Mouse (Mus musculus): ENCODE data around the gene Tmem120b. TPM values are rescaled to one million over a fixed set of nuclear protein-coding genes. Genes with fewer than 3 reads are reported as not detected.

Gene Tmem120b
- polyA plus RNA-seq, 1 experiment from 2014 or later: 18.8 TPM

DNA sequence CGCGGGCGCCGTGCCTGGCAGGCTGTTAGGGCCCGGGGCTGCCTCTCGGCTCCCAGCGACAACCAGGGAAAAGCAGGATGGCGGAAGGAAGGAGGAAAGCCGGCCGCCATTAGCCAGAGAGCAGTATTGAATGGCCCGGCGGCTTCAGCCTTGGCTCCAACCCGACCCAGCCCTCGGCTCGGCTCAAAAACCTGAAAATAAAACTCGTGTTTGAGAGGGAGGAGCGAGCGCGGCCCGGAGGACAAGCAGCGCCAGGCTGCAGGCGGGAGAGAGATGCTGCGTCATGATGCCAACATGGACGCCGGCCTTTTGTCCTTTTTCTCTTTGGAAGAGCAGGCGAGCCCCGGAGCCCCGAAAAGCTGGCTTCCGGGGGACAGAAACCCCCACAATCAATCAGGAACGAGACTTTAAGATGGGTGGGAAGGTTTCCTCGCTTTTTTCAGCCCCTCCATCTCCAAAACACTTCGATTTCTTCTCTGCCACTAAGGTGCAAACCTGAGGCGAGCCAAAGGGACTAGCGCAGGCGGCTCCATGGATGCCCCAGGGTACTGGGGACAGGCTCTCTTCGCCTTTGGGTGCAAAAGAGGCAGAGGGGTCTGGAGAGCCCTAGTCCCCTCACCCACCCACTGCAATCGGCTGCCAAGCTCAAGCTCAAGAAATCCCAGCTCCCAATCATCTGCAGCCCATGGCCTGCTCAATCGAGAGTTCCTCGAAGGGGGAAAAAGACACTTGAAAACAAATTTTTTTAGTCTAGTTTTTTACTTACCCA, 70.9 kb downstream of the Tmem120b start:
- 1% methylated on average over 39 of the region's 39 CpGs for WGBS
- 0 out of 2 replicates have a peak, but pooled peaks cover 4% of the 10 kb centered on the region for H3K36me3 ChIP-seq
- H3K27me3 ChIP-seq: no peaks in the 10 kb centered on the region
- ATAC-seq (ENCODE audit: insufficient number of reproducible peaks, low FRiP score, low TSS enrichment, low read depth): no peak
- H3K9ac ChIP-seq: peak overlapping the region; percentile 89
- peak overlapping the region; percentile 88 for H3K4me3 ChIP-seq
- peaks cover 53% of the 10 kb centered on the region for H3K4me1 ChIP-seq
- peak overlapping the region; percentile 100 for H3K27ac ChIP-seq
- H3K9me3 ChIP-seq: no peaks in the 10 kb centered on the region
- H3K4me2 ChIP-seq: peak overlapping the region; percentile 89

DNA sequence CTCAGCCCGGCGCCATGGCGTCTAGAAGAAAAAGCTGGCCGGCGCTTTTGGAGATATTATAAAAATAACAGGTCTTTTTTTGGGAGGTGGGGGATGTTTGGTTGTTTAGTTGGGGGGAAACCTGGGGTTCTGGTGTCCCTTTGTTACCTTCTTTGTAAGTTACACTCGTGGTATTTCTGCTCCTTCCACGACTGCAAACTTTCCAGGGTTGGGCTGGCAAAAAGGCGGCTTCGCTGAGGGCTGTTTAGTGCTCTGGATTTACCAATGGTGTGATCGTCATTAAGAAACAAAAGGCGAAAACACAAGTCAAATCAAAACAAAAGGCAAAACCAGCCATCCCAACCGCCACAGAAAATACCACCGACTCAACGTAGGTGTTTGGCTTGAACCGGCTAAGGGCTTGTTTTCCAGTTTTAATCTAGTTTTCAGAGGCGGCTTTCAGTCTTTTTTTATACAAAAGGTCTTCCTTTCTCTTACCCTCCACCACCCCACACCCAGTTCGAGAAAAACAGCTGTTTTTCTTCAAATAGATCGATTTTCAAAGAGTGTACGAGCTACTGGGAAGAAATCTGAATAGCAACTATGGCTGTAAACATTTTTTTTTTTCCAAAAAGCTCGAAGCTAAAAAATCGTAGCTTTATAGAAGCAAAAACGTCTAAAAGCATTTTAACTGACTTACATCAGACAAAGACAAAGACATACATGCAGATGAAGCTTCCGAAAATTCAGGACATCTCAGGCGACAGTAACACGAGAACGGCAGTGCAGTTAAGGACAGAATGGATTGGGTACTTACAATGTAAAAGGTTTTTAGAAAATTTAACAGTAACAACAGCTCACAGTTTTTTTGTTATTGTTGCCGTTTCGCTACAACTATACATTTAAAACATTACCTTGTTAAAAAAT, 71.8 kb downstream of the Tmem120b start:
- Histone ChIP-seq H3K4me1 (peaks cover 53% of the 10 kb centered on the region), H3K27me3 (no peaks in the 10 kb centered on the region), H3K36me3 (peaks cover 5% of the 10 kb centered on the region; the same call in 1 of the 2 replicates), H3K9me3 (no peaks in the 10 kb centered on the region), H3K27ac (peak overlapping the region; percentile 100), H3K4me2 (peak overlapping the region; percentile 89), H3K4me3 (peak overlapping the region; percentile 88), H3K9ac (peak overlapping the region; percentile 89)
- WGBS: 1% methylated on average over 28 of the region's 28 CpGs
- no peak for ATAC-seq (ENCODE audit: insufficient number of reproducible peaks, low FRiP score, low TSS enrichment, low read depth)

DNA sequence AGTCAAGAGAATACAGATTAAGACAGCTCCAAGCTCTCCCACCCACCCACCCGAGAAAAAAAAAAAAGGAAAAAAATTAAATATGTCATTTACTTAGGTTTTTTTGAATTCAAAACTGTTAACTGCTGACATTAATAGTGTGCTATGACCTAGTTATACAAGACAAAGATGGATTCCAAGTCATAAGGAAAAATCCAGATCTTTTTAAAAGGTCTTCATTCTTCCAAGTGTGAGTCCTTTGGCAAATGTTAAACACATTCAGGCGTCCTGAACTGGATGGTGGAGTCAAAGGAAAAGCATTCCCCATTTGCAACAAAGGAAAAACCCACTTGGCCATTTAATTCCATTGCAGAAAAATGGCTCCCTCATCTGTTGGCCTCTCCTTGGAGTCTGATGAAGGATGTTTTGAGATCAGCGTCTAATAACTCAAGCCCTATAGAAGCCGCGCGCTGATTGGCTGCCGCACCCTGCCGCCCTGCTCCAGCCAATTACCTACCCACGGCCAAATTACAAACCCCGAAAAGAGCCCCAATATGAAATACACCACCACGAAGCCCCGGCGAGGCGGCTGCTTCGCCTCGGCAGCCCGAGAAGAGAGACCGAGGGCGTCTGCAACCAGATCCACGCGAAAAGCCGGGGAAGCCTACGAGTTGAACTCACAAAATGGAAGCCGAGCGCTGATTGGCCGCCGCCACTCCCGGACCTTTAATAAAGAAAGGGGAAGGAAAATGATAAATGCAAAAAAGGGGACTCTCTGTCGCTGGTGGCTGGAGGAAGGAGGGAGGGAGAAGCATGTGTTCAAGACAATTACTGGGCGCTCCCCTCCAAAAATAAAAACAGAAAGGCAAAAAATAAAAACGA, 72.7 kb downstream of the Tmem120b start:
- under 1% methylated on average over 31 of the region's 31 CpGs for WGBS
- ATAC-seq (ENCODE audit: insufficient number of reproducible peaks, low FRiP score, low TSS enrichment, low read depth): peak; percentile 77
- H3K4me1 ChIP-seq: peaks cover 53% of the 10 kb centered on the region
- peak overlapping the region; percentile 99 for H3K27ac ChIP-seq
- H3K4me3 ChIP-seq: peak overlapping the region; percentile 88
- H3K4me2 ChIP-seq: peak overlapping the region; percentile 94
- no peaks in the 10 kb centered on the region for H3K27me3 ChIP-seq
- peak overlapping the region; percentile 100 for H3K9ac ChIP-seq
- H3K36me3 ChIP-seq: peaks cover 5% of the 10 kb centered on the region; the same call in 1 of the 2 replicates
- H3K9me3 ChIP-seq: no peaks in the 10 kb centered on the region

GRCm38 (mm10) chr5:123141555-123142160, 73.4 kb downstream of the Tmem120b start:
- no peak for ATAC-seq (ENCODE audit: insufficient number of reproducible peaks, low FRiP score, low TSS enrichment, low read depth)
- peaks cover 50% of the 10 kb centered on the region for H3K4me1 ChIP-seq
- WGBS: under 1% methylated on average over 27 of the region's 38 CpGs
- H3K4me3 ChIP-seq: peak overlapping the region; percentile 88
- no peaks in the 10 kb centered on the region for H3K9me3 ChIP-seq
- peak overlapping the region; percentile 100 for H3K9ac ChIP-seq
- peak overlapping the region; percentile 94 for H3K4me2 ChIP-seq
- peak overlapping the region; percentile 99 for H3K27ac ChIP-seq
- H3K36me3 ChIP-seq: peaks cover 10% of the 10 kb centered on the region
- H3K27me3 ChIP-seq: no peaks in the 10 kb centered on the region

DNA sequence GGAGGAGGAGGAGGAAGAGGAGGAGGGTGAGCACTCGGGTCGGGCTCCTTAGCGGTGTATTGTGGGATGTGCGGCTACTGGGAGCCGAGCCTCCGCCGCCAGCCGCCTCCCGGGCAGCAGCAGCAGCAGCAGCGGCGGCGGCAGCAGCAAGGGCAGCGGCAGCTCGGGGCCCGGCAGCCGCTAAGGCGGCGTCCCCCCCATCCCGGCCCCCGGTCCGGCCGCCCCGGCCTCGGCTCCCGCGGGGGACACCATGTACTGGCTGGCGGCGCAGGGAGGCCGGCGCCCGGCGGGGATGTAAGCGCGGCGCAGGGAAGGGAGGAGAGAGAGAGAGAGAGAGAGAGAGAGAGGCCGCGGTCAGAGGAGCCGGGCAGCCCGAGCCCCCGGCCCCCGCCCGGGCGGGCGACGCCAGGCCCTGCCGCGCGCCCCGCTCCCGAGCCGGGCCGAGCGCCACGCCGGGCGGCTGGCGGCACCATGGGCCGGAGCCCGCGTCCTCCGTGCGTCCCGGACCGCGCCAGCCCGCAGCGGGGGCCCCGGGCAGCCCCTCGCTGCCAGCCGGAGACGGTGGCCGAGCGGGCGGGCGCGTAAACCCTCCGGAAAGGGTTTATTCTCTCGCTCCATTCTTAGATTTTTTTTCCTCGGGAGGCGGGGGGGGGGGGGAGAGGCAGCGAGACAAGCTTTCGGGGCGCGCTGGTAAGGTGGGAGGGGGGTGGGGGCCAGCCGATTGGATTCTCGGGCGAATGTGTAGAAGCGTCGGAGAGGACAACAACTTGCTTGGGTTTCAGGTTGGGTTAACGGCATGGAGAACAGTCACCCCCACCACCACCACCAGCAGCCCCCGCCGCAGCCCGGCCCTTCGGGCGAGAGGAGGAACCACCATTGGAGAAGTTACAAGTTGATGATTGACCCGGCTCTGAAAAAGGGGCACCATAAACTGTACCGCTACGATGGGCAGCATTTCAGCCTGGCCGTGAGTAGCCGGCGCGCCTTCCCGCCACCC, 74.2 kb downstream of the Tmem120b start, which contains the start of gene Setd1b:
Setd1b (plus strand) TSS at position 33 of the 997 bp plus-strand sequence.
- H3K9me3 ChIP-seq: no peaks in the 10 kb centered on the region
- peak within 1 kb of the TSS; percentile 88 for H3K4me3 ChIP-seq
- no peak for ATAC-seq (ENCODE audit: insufficient number of reproducible peaks, low FRiP score, low TSS enrichment, low read depth)
- no peaks in the 10 kb centered on the region for H3K27me3 ChIP-seq
- peak within 1 kb of the TSS; percentile 100 for H3K9ac ChIP-seq
- H3K36me3 ChIP-seq: peaks cover 18% of the 10 kb centered on the region
- peak within 1 kb of the TSS; percentile 99 for H3K27ac ChIP-seq
- H3K4me1 ChIP-seq: peaks cover 42% of the 10 kb centered on the region
- under 1% methylated on average over 58 of the region's 103 CpGs for WGBS
- peak within 1 kb of the TSS; percentile 94 for H3K4me2 ChIP-seq

- Histone ChIP-seq H3K4me3 (peak overlapping the region; percentile 88), H3K9me3 (no peaks in the 10 kb centered on the region), H3K27ac (peak overlapping the region; percentile 99), H3K36me3 (peaks cover 28% of the 10 kb centered on the region), H3K9ac (peak overlapping the region; percentile 100), H3K4me2 (peak overlapping the region; percentile 94), H3K27me3 (no peaks in the 10 kb centered on the region), H3K4me1 (peaks cover 41% of the 10 kb centered on the region)
- ATAC-seq (ENCODE audit: insufficient number of reproducible peaks, low FRiP score, low TSS enrichment, low read depth): no peak
- WGBS: under 1% methylated on average over 24 of the region's 24 CpGs
Measured at GRCm38 (mm10) chr5:123143251-123143970, 75.2 kb downstream of the Tmem120b start.

DNA sequence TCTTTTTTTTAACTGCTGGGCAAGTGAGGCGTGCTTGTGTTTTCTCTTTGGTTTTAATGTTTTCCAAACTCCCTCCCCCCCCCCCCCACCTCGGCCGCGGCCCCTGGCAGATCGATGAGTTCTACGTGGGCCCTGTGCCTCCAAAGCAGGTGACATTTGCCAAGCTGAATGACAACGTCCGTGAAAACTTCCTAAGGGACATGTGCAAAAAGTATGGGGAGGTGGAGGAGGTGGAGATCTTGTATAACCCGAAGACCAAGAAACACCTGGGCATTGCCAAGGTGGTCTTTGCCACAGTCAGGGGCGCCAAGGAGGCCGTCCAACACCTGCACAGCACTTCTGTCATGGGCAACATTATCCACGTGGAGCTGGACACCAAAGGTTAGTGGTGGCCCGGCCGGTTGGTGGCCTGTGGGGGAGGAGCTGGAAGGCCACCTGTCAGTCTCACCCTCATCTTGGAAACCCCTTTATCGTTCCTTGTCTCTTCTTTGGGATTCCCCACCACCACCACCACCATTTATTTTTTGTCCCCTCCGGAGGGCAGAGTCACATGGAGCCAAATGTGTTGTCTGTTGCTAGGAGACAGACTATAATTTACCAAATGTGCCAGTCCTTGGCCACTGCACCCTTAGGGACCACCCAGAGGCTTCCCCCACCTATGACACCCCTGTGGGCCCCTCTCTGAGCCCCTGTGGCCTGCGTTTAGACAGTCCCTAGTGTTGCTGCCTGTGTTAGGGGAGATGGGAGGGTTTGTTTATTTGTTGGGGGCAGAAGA, 75.9 kb downstream of the Tmem120b start:
- Histone ChIP-seq H3K4me2 (peak overlapping the region; percentile 94), H3K4me1 (peaks cover 45% of the 10 kb centered on the region), H3K36me3 (peaks cover 35% of the 10 kb centered on the region), H3K4me3 (peak overlapping the region; percentile 88), H3K9ac (peak overlapping the region; percentile 100), H3K27me3 (no peaks in the 10 kb centered on the region), H3K9me3 (no peaks in the 10 kb centered on the region), H3K27ac (peak overlapping the region; percentile 99; the same call in 1 of the 2 replicates)
- WGBS: 4% methylated on average over 17 of the region's 17 CpGs
- ATAC-seq (ENCODE audit: insufficient number of reproducible peaks, low FRiP score, low TSS enrichment, low read depth): no peak

DNA sequence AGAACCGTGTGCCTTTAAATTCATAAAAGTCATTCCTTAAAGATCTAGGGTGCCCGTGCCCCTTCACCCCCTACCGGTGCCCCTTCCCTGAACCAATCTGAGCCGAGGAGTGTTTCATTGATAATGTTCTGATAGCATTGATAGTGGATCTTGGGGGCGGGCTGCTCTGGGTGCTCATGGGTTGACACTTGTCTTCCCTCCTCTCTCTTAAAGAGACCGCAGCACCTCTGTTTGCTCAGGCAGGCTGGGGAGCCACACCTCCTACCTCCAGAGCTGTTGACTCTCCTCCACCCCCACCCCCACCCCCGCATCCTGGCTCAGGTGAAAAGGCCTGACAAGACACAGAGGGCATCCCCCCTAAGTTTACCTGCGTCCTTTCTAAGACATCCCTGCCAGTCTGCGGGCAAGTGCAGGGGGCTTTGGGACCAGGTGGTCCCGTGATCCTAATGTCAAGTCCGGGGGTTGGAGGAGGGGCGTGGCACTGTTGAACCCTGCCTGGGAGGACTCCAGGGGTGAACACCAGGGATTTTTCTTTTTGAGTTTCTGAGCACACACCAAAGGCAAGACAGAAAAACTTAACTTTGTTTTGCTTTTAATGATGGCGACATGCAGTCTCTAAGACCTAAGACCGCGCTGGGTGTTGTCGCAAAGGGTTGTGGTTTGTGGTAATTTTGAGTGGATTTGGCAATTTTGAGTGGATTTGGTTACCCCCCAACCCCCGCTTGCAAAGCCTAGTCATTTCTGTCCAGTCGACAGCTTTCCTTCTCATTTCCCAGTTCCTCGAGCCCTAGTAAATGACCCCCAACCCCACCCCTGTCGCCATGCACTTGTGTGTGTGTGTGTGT, 76.8 kb downstream of the Tmem120b start:
- H3K4me1 ChIP-seq: peaks cover 53% of the 10 kb centered on the region
- 35% methylated on average over 20 of the region's 20 CpGs for WGBS
- no peak for ATAC-seq (ENCODE audit: insufficient number of reproducible peaks, low FRiP score, low TSS enrichment, low read depth)
- peak overlapping the region; percentile 88 for H3K4me3 ChIP-seq
- peak overlapping the region; percentile 23; the same call in 1 of the 2 replicates for H3K9ac ChIP-seq
- no peaks in the 10 kb centered on the region for H3K9me3 ChIP-seq
- no peaks in the 10 kb centered on the region for H3K27me3 ChIP-seq
- H3K27ac ChIP-seq: no peak overlapping the region
- H3K4me2 ChIP-seq: peak overlapping the region; percentile 94
- H3K36me3 ChIP-seq: peaks cover 37% of the 10 kb centered on the region

All from limb, embryonic 15.5 days (tissue).